Mouse (Mus musculus) liver, postnatal 0 days (tissue): Measurements from ENCODE around the gene Snu13.
A peak's percentile ranks its signal among the peaks of the same experiment; 100 is the strongest.

ENCODE experiments used
- CTCF ChIP-seq: sonication (generic); IDR thresholded peaks from 2 replicates; pipeline ENCODE4 v1.5.1; 2016; ENCODE audit warnings: antibody characterized with exemption, low read depth
- EP300 ChIP-seq: IDR thresholded peaks from 2 replicates; pipeline ENCODE4 v1.6.1; 2016; ENCODE audit warnings: antibody characterized with exemption, low read depth, mild to moderate bottlenecking

DNA sequence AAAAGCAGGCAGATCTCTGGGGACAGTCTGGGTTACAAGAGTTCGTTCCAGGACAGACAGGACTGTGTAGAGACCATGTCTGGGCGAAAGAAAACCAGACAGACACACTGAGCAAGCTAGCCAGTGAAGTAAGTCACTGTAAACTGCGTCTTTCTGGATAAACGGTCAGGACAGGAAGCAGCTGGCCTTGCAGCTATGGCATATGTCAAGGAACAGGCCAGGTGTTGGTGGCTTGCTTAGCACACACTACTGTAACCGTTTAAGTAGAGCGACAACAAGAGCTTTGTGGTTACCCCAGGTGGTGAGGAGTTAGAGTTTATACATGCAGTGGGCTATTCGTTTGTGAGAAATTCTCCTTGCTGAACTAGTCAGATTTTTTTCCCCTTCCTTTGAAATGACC, 19.7 kb downstream of the Snu13 start:
- TF ChIP-seq CTCF (no peak), EP300 (peak; percentile 66)
